Mouse (Mus musculus) gastrocnemius, adult 18-20 months (tissue): ENCODE measurements around the gene Rnf111. TPM values are rescaled to one million over a fixed set of nuclear protein-coding genes. Genes with fewer than 3 reads are reported as not detected.
"Not testable (repeated sequence)": the region's sequence is repeated elsewhere in the genome, so short reads cannot be mapped to it uniquely, and the experiment has no call there.

Experiments
- DNase-seq: peaks from one replicate; pipeline ENCODE4 v3.0.0; 2021; ENCODE audit warnings: low spot score
- long read RNA-seq, 2 experiments: library from polyadenylated mRNA; stranded (forward); transcript quantifications; one replicate each; pipeline ENCODE4 v2.0.0; 2021
- total RNA-seq, 2 experiments: library from RNA; stranded (reverse); gene quantifications; 2 replicates each; pipeline ENCODE4 v1.2.3; 2021

The Rnf111 gene
- total RNA-seq = 10 to 100 TPM; 12.0 to 13.4 TPM
- long read RNA-seq, experiment 1, partial matches to known transcripts = 3 of 9 reads
- long read RNA-seq, experiment 1, other reads (novel, unspliced or antisense) = 6 of 9 reads
- long read RNA-seq, experiment 2, partial matches to known transcripts = 2 of 11 reads
- long read RNA-seq, experiment 2, other reads (novel, unspliced or antisense) = 9 of 11 reads

DNA sequence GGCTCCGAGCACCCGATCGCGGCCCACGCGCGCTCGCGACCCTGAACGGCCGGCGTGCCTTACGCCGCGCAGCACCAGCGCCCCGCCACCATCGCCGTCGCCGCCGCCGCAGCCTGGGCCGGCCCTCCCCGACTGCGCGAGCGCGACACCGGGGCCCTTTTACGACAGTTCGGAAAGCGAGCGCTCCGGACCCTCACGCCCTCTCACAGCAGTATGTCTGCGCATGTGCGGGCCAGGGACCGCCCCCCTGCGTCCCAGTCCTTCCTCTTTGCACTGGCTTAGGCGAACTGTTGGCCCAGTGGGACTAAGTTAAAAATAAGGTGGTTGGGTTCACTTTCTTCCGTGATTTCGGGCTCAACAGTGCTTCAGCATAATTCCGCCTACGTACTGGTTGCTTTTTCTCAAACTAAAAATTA is at the start of gene Rnf111:
Rnf111 (minus strand) TSS at position 100 of the 416 bp plus-strand sequence.
- DNase-seq = peak; percentile 98

DNA sequence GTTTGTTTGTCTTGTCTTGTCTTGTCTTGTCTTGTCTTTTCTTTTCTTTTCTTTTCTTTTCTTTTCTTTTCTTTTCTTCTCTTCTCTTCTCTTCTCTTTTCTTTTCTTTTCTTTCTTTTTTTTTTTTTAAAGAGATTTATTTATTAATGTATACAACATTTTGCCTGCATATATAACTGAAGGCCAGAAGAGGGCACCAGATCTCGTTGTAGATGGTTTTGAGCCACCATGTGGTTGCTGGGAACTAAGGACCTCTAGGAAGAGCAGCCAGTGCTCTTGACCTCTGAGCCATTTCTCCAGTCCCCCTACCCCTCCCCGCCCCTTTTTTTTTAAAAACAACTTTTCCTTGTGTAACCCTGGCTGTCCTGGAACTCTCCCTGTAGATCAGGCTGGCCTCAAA is 48.7 kb upstream of the Rnf111 start:
- not testable (repeated sequence) for DNase-seq

DNA sequence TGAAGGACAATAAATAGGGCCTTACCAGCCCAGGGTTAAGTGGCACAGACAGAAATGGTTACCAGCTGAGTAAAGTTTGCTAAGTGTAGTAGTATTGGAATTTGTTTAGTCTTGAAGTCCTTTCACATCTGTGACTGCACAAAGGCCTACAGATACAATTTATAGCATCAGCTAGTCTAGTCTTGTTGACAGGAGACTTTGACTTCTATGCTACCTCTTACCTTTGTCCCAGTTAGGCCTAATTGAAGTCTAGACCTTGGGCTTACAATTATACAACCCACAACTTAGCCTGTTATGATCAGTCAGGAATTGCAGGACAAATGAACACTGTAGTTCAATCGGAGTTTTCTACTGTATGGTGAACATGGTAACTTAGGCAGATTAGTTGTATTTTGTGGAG is 48.0 kb upstream of the Rnf111 start:
- DNase-seq = no peak

DNA sequence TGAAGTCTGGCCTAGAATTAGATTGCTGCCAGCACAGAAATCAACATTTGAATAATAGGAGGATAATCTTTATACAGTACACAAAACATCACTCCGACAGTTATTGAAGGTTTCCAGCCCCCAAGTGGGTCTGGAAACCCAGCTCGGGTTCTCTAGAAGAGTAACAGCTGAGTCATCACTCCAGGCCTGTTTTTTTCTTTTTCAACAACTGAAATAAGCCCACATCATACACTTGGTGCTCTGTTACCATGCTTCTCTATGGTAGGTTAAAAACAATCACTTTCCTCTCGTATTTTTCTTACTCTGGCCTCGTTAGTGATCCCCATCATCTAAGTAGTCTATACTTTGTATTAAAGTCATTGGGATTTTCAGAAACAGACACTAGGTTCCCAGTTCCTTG is 44.8 kb upstream of the Rnf111 start:
- DNase-seq = no peak

DNA sequence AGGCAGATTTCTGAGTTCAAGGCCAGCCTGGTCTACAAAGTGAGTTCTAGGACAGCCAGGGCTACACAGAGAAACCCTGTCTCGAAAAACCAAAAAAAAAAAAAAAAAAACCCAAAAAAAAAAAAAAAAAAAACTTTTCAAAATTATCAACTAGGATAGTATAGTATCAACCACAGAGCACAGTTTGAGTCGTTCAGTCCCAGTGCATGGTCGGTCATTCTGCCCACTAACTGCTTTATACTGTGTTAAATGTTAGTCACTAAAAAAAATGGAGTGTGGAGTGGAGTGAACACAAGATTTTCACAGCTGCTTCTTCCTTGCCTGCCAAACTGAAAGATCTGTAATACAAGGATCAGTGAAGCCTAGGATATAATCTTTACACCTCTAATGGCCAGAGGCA is 43.1 kb upstream of the Rnf111 start:
- not testable (repeated sequence) for DNase-seq

DNA sequence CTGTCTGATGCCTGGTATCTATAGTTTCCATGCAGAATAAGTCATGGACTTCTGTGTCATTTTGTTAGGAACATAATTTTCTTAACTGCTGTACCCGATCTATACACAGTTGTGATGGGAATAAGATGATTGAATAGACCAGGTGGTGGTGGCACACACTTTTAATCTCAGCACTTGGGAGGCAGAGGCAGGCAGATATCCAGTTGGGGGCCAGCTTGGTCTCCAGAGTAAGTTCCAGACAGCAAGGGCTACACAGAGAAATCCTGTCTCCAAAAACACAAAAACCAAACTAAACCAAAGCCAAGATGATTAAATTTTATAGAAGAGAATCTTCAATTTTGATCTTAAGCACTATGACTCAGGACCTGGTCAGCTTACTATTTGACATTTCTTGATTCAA is 41.3 kb upstream of the Rnf111 start:
- no peak for DNase-seq

DNA sequence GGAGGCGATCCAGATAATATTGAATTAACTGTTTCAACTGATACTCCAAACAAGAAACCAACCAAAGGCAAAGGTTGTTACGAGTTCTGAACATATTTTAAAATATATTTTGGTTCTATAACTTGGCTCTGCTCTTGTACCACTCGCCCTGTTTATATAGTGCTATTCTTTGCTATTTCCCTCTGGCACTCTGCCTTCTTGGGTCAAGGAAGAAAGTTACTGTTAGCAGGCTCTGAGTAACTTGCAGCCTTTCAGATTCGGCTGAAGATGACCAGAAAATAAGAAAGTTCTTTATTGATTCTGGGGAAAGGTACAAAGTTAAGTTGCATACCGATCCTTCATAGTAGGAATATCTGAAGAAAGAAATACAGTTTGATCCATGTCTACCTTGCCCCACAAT is 40.5 kb upstream of the Rnf111 start:
- DNase-seq = no peak

DNA sequence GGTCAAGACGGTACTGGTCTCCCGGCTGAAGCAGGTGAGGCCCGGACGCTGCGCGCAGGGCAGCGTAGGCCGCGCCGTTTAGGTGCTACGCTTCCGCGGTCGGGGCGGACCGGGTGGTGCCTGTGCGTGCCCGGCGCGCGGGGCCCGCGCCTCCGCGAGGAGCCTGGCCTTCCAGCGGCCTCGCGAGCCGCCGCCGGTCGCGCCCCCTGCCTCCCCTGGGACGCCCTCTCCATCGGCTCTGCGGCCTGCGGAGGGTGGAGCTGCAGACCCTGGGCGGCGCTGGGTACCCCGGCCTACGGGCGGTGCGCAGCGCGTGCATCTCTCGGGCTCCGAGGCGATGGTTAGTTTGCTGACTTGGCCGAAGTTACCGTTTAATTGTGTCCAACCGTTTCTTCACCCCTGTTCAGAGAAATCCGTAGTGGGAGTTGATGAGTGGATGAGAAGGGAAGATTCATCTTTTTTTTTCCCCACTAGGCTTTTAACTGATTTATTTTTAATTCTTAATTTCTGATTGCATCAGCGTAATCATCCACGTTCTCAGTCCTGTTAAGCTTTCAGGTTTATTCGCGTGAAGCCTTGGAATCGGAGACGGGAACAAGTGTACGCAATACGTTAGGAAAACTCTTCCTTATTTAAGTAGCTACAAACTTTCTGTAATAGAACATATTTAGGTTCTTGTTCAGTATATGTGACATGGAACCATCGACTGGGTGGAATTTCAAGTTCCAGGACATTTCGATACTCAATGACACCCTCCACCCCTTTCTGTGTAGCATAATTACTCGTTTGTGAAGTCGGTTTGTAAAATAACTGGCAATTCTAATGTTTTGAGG is 39.7 kb upstream of the Rnf111 start:
- DNase-seq = peak; percentile 45

DNA sequence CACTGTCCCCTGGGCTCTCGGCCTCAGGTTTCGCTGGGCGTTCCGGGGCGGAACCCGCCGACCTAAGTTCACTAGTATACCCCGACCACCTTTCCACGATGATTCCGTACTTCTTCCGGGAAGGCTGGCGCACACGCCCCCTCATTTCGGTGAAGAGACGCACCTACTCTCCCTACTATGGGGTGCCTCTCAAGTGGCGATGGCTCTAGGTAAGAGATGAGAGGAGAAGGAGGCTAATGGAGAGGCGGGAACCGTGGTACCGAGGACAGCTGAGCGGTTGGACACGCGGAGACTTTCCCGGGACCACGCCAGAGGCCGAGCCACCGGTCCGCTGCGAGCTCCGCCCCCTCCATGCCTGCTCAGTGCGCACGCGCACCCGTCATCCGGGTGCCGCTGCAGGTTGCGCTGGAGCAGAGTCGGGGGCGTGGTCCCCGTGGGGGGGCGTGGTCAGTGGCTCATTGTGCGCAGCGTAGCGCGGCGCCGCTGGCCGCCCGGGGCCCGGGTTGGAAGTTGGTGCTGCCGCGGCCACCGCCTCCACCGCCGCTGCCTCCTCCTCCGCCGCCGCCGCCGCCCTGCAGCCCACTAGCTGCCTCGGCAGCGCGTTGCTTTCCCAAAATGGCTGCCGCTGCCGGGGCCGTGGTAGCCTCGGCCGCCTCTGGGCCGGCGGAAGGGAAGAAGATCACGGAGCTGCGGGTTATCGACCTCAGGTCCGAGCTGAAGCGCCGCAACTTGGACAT is 38.9 kb upstream of the Rnf111 start, which contains the start of gene Sltm:
Sltm (plus strand) TSS at position 450 of the 737 bp plus-strand sequence.
- DNase-seq = peak; percentile 99

DNA sequence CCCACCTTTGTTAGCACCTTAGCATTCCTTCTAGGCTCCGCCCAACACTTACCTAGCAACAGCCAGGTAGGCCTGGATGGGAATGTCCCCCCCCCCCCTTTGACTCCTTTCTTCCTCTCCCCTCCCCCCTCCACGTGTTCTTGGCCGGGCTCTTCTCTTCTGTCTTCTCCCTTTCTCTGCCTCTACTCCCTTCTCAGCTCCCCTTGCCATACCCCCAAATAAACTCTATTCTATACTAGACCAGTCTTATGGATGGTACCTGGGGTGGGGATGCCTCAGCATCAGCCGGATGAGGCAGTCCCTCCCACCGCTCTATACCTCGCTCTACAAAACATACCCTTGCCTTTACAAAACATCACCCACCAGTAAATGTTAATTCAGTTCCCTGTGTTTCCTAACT is 38.1 kb upstream of the Rnf111 start:
- DNase-seq = no peak

DNA sequence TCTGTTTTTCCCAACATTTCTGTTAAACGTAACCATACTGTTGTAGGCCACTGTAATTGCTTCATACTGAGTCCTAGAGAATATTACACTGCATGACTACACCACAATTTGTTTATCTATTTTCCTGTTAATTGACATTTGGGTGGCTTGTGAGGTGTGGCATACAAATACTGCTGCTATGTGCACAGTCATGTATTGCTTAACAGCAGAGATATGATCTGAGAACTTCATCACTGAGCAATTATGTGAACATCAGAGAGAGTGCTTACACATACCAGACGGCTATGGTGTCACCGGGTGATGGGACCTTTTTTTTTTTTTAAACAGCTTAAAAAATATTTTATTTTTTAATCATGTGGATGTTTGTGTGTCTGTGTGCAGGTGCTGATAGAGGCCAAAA is 29.8 kb upstream of the Rnf111 start:
- DNase-seq = no peak

DNA sequence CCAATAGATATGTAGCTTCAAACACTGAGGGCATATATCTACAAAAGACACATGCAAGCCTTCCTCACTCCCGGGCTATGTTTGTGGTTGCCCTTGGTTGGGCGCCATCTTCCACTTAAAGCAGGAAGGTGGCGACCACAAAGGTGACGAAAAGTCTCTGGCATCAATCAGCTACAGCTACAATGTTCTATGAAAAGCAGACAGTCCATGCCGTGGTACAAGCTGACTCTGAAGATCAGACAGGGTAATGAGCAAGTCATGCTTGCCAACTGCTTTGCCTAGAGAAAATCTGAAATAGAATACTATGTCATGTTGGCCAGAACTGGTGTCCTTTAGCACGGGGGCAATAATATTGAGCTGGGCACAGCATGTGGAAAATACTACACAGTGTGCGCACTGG is 20.8 kb upstream of the Rnf111 start:
- DNase-seq = peak; percentile 68

DNA sequence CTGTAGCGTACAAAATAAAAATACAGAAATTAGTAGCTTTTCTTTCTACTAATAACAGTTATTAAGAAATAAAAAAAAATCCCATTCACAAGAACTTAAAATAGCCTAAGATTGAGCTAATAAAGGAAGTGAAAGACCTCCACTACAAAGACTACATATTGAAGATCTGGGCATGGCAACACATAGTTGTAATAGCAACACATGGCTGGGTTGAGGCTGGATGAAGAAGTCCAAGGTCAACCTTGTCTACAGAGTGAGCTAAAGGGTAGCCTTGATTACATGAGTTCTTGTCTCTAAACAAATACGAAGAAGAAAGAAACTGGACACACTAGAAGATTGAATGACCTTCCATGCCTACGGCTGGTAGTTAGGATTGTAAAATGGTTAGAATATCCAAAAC is 20.3 kb upstream of the Rnf111 start:
- no peak for DNase-seq

DNA sequence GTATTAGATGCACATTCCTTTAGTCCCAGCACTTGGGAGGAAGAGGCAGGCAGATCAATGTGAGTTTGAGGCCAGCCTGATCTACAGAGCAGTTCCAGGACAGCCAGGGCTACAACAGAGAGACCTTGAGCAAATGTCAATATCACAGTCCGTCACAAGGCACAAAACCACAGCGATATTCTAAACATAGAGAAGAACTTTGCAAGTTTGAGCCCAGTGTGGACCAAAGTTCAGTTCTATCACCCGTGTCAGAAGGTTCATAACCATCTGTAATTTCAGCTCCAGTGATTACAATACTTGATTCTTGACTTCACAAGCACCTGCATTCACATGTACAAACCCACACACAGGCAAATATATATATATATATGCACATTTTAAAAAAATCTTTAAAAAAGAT is 17.1 kb upstream of the Rnf111 start:
- no peak for DNase-seq

DNA sequence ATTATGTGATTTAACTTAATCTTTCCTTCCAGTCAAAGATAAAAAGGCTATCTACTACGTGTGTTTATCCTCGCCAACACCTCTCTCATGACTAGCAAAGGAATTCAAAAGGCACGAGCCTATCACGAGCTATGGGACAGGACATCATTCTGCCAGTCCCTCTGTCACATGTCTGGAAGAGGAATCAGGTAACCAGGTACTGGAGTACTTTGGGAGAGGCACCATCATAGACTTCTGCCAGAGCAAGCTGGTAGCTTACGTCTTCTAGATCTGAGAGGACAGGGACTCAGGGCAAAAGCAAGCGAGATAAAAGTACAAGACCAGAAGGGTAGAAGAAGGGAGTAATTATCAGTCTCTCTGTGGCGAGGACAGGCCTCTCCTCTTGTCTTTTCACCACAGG is 8.2 kb upstream of the Rnf111 start:
- DNase-seq = no peak

DNA sequence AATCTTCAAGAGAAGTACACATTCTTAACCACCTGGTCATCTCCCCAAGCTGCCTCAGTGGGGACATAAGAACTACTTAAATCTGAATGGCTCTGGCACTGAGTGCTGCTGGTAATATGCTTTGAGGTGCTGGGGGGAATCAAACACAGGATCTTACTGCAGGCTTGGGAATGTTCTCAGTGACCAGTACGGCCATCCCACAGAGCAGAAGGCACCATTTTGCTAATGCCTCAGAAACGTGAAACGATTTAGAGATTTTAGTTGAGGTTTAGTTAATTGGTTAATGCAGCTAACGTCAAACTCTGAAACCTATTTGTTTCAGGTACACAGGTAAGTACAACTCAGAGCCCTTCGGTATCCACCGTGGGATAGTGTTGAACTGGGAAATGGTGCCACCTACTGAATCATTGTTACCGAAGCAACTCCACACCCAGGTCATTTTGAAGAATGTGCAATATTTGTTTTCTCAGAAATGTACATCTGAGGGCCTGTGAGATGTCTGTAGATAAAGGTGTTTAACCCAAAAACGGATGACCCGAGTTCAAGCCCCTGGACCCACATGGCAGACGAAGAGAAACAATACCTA is 7.6 kb upstream of the Rnf111 start:
- no peak for DNase-seq

DNA sequence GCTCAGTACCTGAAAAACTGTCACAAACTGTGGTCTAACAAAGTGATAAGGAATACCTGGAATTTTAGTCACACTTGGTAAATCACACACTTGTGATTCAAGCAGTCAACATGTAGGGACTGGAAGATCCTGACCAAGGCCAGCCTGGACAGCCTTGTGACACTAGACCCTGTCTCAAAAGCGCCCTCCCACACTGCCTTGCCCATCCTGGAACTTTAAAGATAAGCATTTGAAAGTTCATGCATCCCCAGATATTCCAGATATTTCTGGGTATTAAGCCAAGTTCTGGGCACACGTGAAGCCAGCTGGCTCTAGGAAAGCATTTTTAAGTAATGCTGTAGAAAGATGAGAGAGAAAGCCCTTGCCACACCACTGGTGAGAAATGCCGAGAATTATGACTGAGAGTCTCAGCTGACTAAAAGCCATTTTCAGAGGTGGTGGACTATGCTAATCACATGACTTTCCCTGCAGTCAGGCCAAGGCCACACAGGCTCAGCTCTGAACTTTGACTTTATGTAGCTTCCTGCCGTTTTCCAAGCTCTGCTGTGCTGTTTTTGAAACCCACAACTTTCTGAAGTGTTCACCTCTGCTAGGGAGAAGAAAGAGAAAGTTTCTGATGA is 6.5 kb upstream of the Rnf111 start:
- DNase-seq = peak; percentile 15

DNA sequence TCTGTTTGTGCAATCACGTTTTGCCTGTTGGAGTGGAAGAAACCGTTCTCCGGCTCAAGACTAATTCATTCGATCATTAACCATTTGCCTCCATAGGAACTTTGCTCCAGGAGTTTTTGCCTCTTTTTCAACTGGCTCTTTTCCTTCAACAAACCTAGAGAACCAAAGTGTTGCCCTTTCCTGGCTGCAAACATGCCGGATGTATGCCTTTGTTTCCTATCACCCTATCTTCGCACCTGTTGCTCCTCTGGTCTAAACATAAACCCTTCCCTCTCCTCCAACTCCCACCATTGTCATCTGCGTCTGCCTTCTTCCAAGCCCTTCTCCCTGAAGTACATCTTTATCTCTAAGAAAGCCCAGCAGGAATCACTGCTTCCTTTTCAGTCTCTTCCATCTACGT is 3.3 kb upstream of the Rnf111 start:
- DNase-seq = no peak

DNA sequence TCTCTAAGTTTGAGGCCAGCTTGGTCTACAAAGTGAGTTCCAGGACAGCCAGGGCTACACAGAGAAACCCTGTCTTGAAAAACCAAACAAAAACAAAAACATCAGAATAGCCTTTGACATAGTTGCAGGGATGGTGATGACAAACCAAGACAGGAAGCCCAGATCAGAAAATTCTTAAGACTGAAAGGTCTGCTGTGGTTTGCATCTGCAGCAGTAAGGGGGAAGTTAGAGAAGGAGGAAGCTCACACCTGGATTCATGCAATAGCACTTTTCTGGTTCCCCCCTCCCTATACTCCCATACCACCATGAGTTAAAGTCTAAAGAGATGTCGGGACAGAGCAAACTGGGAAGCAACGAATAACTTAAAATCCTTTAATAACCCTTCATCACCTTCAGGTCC is 2.7 kb upstream of the Rnf111 start:
- DNase-seq = no peak

DNA sequence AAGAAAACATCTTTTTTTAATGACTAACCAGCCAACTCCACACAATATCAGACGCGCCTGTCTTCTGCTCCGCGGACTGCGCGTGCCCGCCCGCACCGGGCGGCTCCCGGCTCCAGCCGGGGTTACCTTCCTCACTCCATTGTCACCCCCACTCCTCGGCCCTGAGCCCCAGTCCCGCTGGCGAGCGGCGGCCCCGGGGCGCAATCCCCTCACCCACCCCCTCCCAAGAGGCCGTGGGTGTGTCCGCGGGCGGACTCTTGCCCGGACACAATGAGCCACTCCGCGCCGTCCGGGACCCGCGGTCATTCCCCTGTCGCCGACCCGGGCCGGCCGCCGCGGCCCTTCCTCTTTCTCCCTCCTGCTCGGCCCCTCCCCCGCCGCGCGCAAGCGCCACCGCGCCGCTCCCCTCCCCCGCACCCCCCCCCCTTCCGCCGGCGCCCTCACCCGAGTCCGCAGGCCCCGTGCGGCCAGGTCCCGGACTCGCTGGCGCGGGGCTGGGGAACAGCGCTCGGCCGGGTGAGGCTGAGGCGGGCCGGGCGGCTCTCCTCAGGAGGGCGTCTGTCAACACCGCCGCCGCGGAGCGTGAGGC is 416 bp downstream of the Rnf111 start:
- DNase-seq = peak; percentile 37
